Comparison of ENCODE assay signal across 15 mouse cellular contexts in genomic region chr14:100235746-100236145, GRCm38 (mm10). TPM values are rescaled to one million over a fixed set of nuclear protein-coding genes. Genes with fewer than 3 reads are reported as not detected.
DNase-seq lines count a peak whose midpoint lies in the region; ATAC-seq lines count a peak whose summit lies in the region.
"Had no signal": no experiment of that assay in that cellular context is flagged by ENCODE, and none has a peak within 500 bp of the region (broad histone marks: within the 10 kb centered on the region; RNA-seq: fewer than 3 reads in every experiment).

No protein-coding gene starts in this region.

- no peak overlapping the region for H3K9ac ChIP-seq in forebrain, embryonic 15.5 days (replicated peaks)
- H3K9ac ChIP-seq in forebrain, embryonic 12.5 days, result no peak overlapping the region
- H3K9ac ChIP-seq in hindbrain, embryonic 16.5 days (ENCODE audit: low read depth, low read length), result no peak overlapping the region
- H3K9ac ChIP-seq in hindbrain, embryonic 13.5 days, result no peak overlapping the region
- H3K9ac ChIP-seq: lung, embryonic 15.5 days had no signal

- H3K4me2 ChIP-seq in forebrain, embryonic 15.5 days (replicated peaks), result no peak overlapping the region
- H3K4me2 ChIP-seq in forebrain, embryonic 12.5 days, result no peak overlapping the region
- no peak overlapping the region for H3K4me2 ChIP-seq in hindbrain, embryonic 16.5 days (ENCODE audit: low read length)
- no peak overlapping the region for H3K4me2 ChIP-seq in hindbrain, embryonic 13.5 days
- H3K4me2 ChIP-seq: lung, embryonic 15.5 days had no signal

- H3K9me3 ChIP-seq in forebrain, embryonic 15.5 days, result no peaks in the 10 kb centered on the region
- no peaks in the 10 kb centered on the region for H3K9me3 ChIP-seq in forebrain, embryonic 12.5 days
- H3K9me3 ChIP-seq in hindbrain, embryonic 16.5 days (ENCODE audit: control insufficient read depth, low read length), result no peaks in the 10 kb centered on the region
- no peaks in the 10 kb centered on the region for H3K9me3 ChIP-seq in hindbrain, embryonic 13.5 days
- H3K9me3 ChIP-seq: embryonic facial prominence, embryonic 10.5 days; lung, embryonic 15.5 days had no signal

- no peak overlapping the region for H3K4me3 ChIP-seq in forebrain, embryonic 15.5 days
- H3K4me3 ChIP-seq in forebrain, embryonic 12.5 days (replicated peaks), result no peak overlapping the region
- H3K4me3 ChIP-seq in hindbrain, embryonic 16.5 days (ENCODE audit: low read length), result no peak overlapping the region
- no peak overlapping the region for H3K4me3 ChIP-seq in hindbrain, embryonic 13.5 days
- H3K4me3 ChIP-seq: embryonic facial prominence, embryonic 10.5 days; lung, embryonic 15.5 days had no signal

- ATAC-seq in forebrain, embryonic 15.5 days (replicated peaks), result peak; percentile 29
- ATAC-seq in forebrain, embryonic 12.5 days (ENCODE audit: low FRiP score), result no peak
- 0 out of 2 replicates have a peak, but pooled peaks have one; percentile 37 for ATAC-seq in hindbrain, embryonic 16.5 days
- no peak for ATAC-seq in hindbrain, embryonic 13.5 days (ENCODE audit: low FRiP score)

- H3K36me3 ChIP-seq in forebrain, embryonic 15.5 days, result no peaks in the 10 kb centered on the region
- peaks cover 4% of the 10 kb centered on the region; the same call in 1 of the 2 replicates for H3K36me3 ChIP-seq in forebrain, embryonic 12.5 days (replicated peaks)
- no peaks in the 10 kb centered on the region for H3K36me3 ChIP-seq in hindbrain, embryonic 16.5 days (ENCODE audit: control insufficient read depth, insufficient read depth, low read length)
- no peaks in the 10 kb centered on the region for H3K36me3 ChIP-seq in hindbrain, embryonic 13.5 days
- H3K36me3 ChIP-seq: embryonic facial prominence, embryonic 10.5 days; lung, embryonic 15.5 days had no signal

- peak; percentile 5 to 25 for DNase-seq in lung, postnatal 4 days
- DNase-seq in lung, postnatal 36 days, result no peak
- peak; percentile 57 to 79 for DNase-seq in natural killer cell, adult 2 months (ENCODE audit: low spot score in 2 of 2)
- DNase-seq: adrenal gland, adult 2 months; cerebellum, adult 9-10 months; gastrocnemius, postnatal 14 days; kidney, postnatal 4 days; layer of hippocampus, postnatal 36 days; right cerebral cortex, postnatal 25 days had no signal

- H3K27me3 ChIP-seq in forebrain, embryonic 15.5 days, result no peaks in the 10 kb centered on the region
- H3K27me3 ChIP-seq in forebrain, embryonic 12.5 days, result no peaks in the 10 kb centered on the region
- no peaks in the 10 kb centered on the region for H3K27me3 ChIP-seq in hindbrain, embryonic 16.5 days (replicated peaks; ENCODE audit: control insufficient read depth, insufficient read depth, low read length)
- H3K27me3 ChIP-seq in hindbrain, embryonic 13.5 days, result no peaks in the 10 kb centered on the region
- H3K27me3 ChIP-seq: lung, embryonic 15.5 days had no signal

- 33% methylated on average over 3 of the region's 3 CpGs for WGBS in forebrain, embryonic 15.5 days
- WGBS in forebrain, embryonic 12.5 days, result 45% methylated on average over 3 of the region's 3 CpGs
- 64% methylated on average over 3 of the region's 3 CpGs for WGBS in hindbrain, embryonic 16.5 days
- WGBS in hindbrain, embryonic 13.5 days, result 59% methylated on average over 3 of the region's 3 CpGs

- H3K4me1 ChIP-seq in forebrain, embryonic 15.5 days, result peaks cover 7% of the 10 kb centered on the region; the same call in 1 of the 2 replicates
- H3K4me1 ChIP-seq in forebrain, embryonic 12.5 days, result no peaks in the 10 kb centered on the region
- no peaks in the 10 kb centered on the region for H3K4me1 ChIP-seq in hindbrain, embryonic 16.5 days (ENCODE audit: control insufficient read depth, insufficient read depth, low read depth, low read length)
- H3K4me1 ChIP-seq in hindbrain, embryonic 13.5 days (replicated peaks), result peaks cover 3% of the 10 kb centered on the region; the same call in 1 of the 2 replicates
- H3K4me1 ChIP-seq: embryonic facial prominence, embryonic 10.5 days had no signal

- no peak overlapping the region for H3K27ac ChIP-seq in forebrain, embryonic 15.5 days (replicated peaks)
- no peak overlapping the region for H3K27ac ChIP-seq in forebrain, embryonic 12.5 days
- no peak overlapping the region for H3K27ac ChIP-seq in hindbrain, embryonic 16.5 days (ENCODE audit: low read depth, low read length)
- no peak overlapping the region for H3K27ac ChIP-seq in hindbrain, embryonic 13.5 days
- H3K27ac ChIP-seq: embryonic facial prominence, embryonic 10.5 days; lung, embryonic 15.5 days had no signal

RNA-seq across cellular contexts. Expression of gene Klf12, which starts 48.7 kb away (rescaled TPM):
- polyA plus RNA-seq in forebrain, embryonic 15.5 days (2015; fragmentation: Nextera tagmentation; extraction: Ambion mirVana), result 42.8 and 45.1 TPM in 2 replicates
- 45.7 and 46.9 TPM in 2 replicates for polyA plus RNA-seq in forebrain, embryonic 12.5 days (2016; fragmentation: Nextera tagmentation; extraction: Ambion mirVana)
- 39.9 and 49.8 TPM in 2 replicates for polyA plus RNA-seq in hindbrain, embryonic 16.5 days (2015; fragmentation: Nextera tagmentation; extraction: Ambion mirVana)
- 42.8 and 49.0 TPM in 2 replicates for polyA plus RNA-seq in hindbrain, embryonic 13.5 days (2015; fragmentation: Nextera tagmentation; extraction: Ambion mirVana)

Comparison
In these comparisons a context has a peak if more than half of its experiments do, and no peak if none do; other contexts are left out.
1. ATAC-seq: peak in forebrain, embryonic 15.5 days (single experiment) and hindbrain, embryonic 16.5 days (single experiment); none in forebrain, embryonic 12.5 days (single experiment) and hindbrain, embryonic 13.5 days (single experiment).